Mouse (Mus musculus) megakaryocyte, embryonic 14.5 days (primary cell): ENCODE results near the gene Abl1.

Experiments
- FLI1 ChIP-seq: IDR thresholded peaks from 2 replicates; pipeline ENCODE4 v1.6.1; 2012; ENCODE audit warnings: low read length, inconsistent platforms, mixed read lengths
- GATA1 ChIP-seq: IDR thresholded peaks from 3 replicates; pipeline ENCODE4 v1.6.1; 2012; ENCODE audit warnings: mixed read lengths, low read length, inconsistent platforms, borderline replicate concordance

DNA sequence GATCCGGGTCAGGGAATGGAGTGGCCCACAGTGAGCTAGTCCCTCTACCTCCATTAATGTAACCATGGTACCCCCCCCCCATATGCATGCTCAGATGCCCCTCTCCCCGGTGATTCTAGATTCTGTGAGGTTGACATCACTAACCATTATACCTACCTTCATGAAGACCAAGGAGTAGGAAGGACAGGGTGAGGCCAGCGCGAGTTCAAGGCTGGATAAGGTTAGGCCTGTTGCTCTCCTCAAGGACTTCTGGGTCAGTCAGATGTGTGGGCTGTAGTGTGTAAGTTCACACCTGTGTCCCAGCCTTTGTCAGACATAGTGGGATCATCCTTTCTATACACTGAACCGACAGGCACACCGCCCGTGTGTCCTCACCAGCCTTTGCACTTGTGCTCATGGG is 31.8 kb upstream of the Abl1 start:
- no peak for TF ChIP-seq FLI1
- no peak for TF ChIP-seq GATA1
